Mouse (Mus musculus) mouse trophoblast stem cell (cell line): ENCODE measurements around the gene Olfr612.
"Not testable (repeated sequence)": the region's sequence is repeated elsewhere in the genome, so short reads cannot be mapped to it uniquely, and the experiment has no call there.

Experiments
- in situ Hi-C, 2 experiments: fragments of 300-500 bp; cut with MseI, MboI; formaldehyde crosslinking; loops; 2 replicates in 1 of 2; 3 replicates in 1 of 2; pipeline ENCODE4 v1.15.1; 2025

Olfr612 gene

GRCm38 (mm10) chr7:103542617-103543016 is at the start of gene Olfr612:
Gene Olfr612 (minus strand): TSS chr7:103542717.
- in situ Hi-C loops: not testable (repeated sequence)

- in situ Hi-C loops: no loop called here
Observed at GRCm38 (mm10) chr7:103589803-103590202, 47.3 kb upstream of the Olfr612 start, which contains the start of gene Olfr618. Gene Olfr618 (plus strand): TSS chr7:103590103.

GRCm38 (mm10) chr7:103572761-103573160 is 30.2 kb upstream of the Olfr612 start, which contains the start of gene Olfr617:
Gene Olfr617 (plus strand): TSS chr7:103573061.
- in situ Hi-C loops: no loop called here

GRCm38 (mm10) chr7:103569043-103569442 is 26.5 kb upstream of the Olfr612 start, which contains the start of gene Olfr616:
Gene Olfr616 (minus strand): TSS chr7:103569143.
- in situ Hi-C loops: no loop called here

- in situ Hi-C loops: no loop called here
Observed at GRCm38 (mm10) chr7:103555779-103556178, 13.3 kb upstream of the Olfr612 start, which contains the start of gene Olfr615. Gene Olfr615 (plus strand): TSS chr7:103556079.

GRCm38 (mm10) chr7:103547774-103548173 is 5.3 kb upstream of the Olfr612 start, which contains the start of gene Olfr613:
Gene Olfr613 (plus strand): TSS chr7:103548074.
- in situ Hi-C loops: no loop called here

- in situ Hi-C loops: not testable (repeated sequence)
Observed at GRCm38 (mm10) chr7:103520746-103521145, 21.8 kb downstream of the Olfr612 start, which contains the start of gene Olfr611. Gene Olfr611 (minus strand): TSS chr7:103520846.

GRCm38 (mm10) chr7:103512022-103512421 is 30.5 kb downstream of the Olfr612 start, which contains the start of gene Olfr610:
Gene Olfr610 (minus strand): TSS chr7:103512122.
- in situ Hi-C loops: no loop called here

GRCm38 (mm10) chr7:103497962-103498361 is 44.6 kb downstream of the Olfr612 start, which contains the start of gene Olfr609:
Gene Olfr609 (minus strand): TSS chr7:103498062.
- in situ Hi-C loops: no loop called here
